Comparison of ENCODE assay signal across 8 mouse cellular contexts in genomic region chrX:8252334-8253285, GRCm38 (mm10). TPM values are rescaled to one million over a fixed set of nuclear protein-coding genes. Genes with fewer than 3 reads are reported as not detected.
DNase-seq lines count a peak whose midpoint lies in the region; ATAC-seq and TF ChIP-seq lines count a peak whose summit lies in the region.

Gene Ftsj1, minus strand, starts transcription at chrX:8252406.

- H3K4me3 ChIP-seq in embryonic facial prominence, embryonic 13.5 days = peak within 1 kb of the TSS; percentile 58
- H3K4me3 ChIP-seq in heart, adult 2 months = peak within 1 kb of the TSS; percentile 52
- peak within 1 kb of the TSS; percentile 59 for H3K4me3 ChIP-seq in limb, embryonic 13.5 days
- H3K4me3 ChIP-seq in midbrain, embryonic 16.5 days (ENCODE audit: low read depth, low read length) = peak within 1 kb of the TSS; percentile 50

- H3K79me2 ChIP-seq in heart, adult 2 months (replicated peaks; ENCODE audit: control insufficient read depth, insufficient read depth, low read length) = no peaks in the 10 kb centered on the region

- peak within 1 kb of the TSS; percentile 68; the same call in 1 of the 2 replicates for H3K27ac ChIP-seq in embryonic facial prominence, embryonic 13.5 days
- peak within 1 kb of the TSS; percentile 92 for H3K27ac ChIP-seq in heart, adult 2 months
- no peak within 1 kb of the TSS; the same call in 1 of the 2 replicates for H3K27ac ChIP-seq in limb, embryonic 13.5 days
- H3K27ac ChIP-seq in midbrain, embryonic 16.5 days (ENCODE audit: low read length) = peak within 1 kb of the TSS; percentile 76

- H3K9me3 ChIP-seq in embryonic facial prominence, embryonic 13.5 days = no peaks in the 10 kb centered on the region
- H3K9me3 ChIP-seq in limb, embryonic 13.5 days = no peaks in the 10 kb centered on the region; the same call in 1 of the 2 replicates
- no peaks in the 10 kb centered on the region for H3K9me3 ChIP-seq in midbrain, embryonic 16.5 days (replicated peaks; ENCODE audit: control insufficient read depth, low read length, poor library complexity, severe bottlenecking)

- peak within 1 kb of the TSS; percentile 63 for H3K4me2 ChIP-seq in embryonic facial prominence, embryonic 13.5 days
- H3K4me2 ChIP-seq in limb, embryonic 13.5 days (replicated peaks) = peak within 1 kb of the TSS; percentile 68
- peak within 1 kb of the TSS; percentile 56 for H3K4me2 ChIP-seq in midbrain, embryonic 16.5 days (ENCODE audit: low read length)

- peak; percentile 87 for ATAC-seq in embryonic facial prominence, embryonic 13.5 days (ENCODE audit: insufficient number of reproducible peaks, insufficient read depth, low FRiP score, low TSS enrichment, low read depth)
- peak; percentile 96 for ATAC-seq in limb, embryonic 13.5 days (ENCODE audit: low FRiP score, low read depth)
- peak; percentile 94 for ATAC-seq in midbrain, embryonic 16.5 days

- intact Hi-C loops in heart, adult 2 months (cut with DNase I) = loop anchor here (10.0 kb wide), 2 partner anchors 108 to 178 kb away; partner anchors contain the start of genes Rbm3 and Suv39h1

- TF ChIP-seq EP300 in heart, adult 2 months (IDR thresholded peaks at IDR 0.05; ENCODE audit: insufficient read depth, low read depth, low read length) = no peak

- peak; percentile 66 for TF ChIP-seq POLR2A in heart, adult 2 months (IDR thresholded peaks at IDR 0.05; ENCODE audit: insufficient read depth, low read depth, low read length)

- DNase-seq in 3134 (ENCODE audit: extremely low read depth, insufficient read length, low spot score) = peak; percentile 87
- peak; percentile 81 to 85 for DNase-seq in adrenal gland, postnatal 36 days
- DNase-seq in heart, adult 2 months = peak; percentile 80 to 88
- peak; percentile 87 to 89 for DNase-seq in kidney, adult 8-10 months
- DNase-seq in spleen, postnatal 10 days (ENCODE audit: low spot score in 2 of 2) = peak; percentile 73 to 90

- H3K27me3 ChIP-seq in embryonic facial prominence, embryonic 13.5 days = no peaks in the 10 kb centered on the region
- H3K27me3 ChIP-seq in heart, adult 2 months (ENCODE audit: control insufficient read depth, insufficient read depth, low read length) = no peaks in the 10 kb centered on the region
- H3K27me3 ChIP-seq in limb, embryonic 13.5 days = no peaks in the 10 kb centered on the region
- H3K27me3 ChIP-seq in midbrain, embryonic 16.5 days (ENCODE audit: control insufficient read depth, insufficient read depth, low read depth, low read length) = no peaks in the 10 kb centered on the region

- WGBS in embryonic facial prominence, embryonic 13.5 days = 16% methylated on average over 45 of the region's 45 CpGs
- 16% methylated on average over 45 of the region's 45 CpGs for WGBS in heart, adult 2 months
- 14% methylated on average over 45 of the region's 45 CpGs for WGBS in limb, embryonic 13.5 days
- 18% methylated on average over 45 of the region's 45 CpGs for WGBS in midbrain, embryonic 16.5 days

- H3K36me3 ChIP-seq in embryonic facial prominence, embryonic 13.5 days = no peaks in the 10 kb centered on the region
- H3K36me3 ChIP-seq in heart, adult 2 months (ENCODE audit: control insufficient read depth, insufficient read depth, low read length) = no peaks in the 10 kb centered on the region
- no peaks in the 10 kb centered on the region for H3K36me3 ChIP-seq in limb, embryonic 13.5 days
- H3K36me3 ChIP-seq in midbrain, embryonic 16.5 days (ENCODE audit: control insufficient read depth, insufficient read depth, low read length) = no peaks in the 10 kb centered on the region

- no peak for TF ChIP-seq CTCF in heart, adult 2 months (IDR thresholded peaks at IDR 0.05)

- H3K9ac ChIP-seq in embryonic facial prominence, embryonic 13.5 days = peak within 1 kb of the TSS; percentile 74
- H3K9ac ChIP-seq in heart, adult 2 months (ENCODE audit: low read depth, low read length) = peak within 1 kb of the TSS; percentile 80
- H3K9ac ChIP-seq in limb, embryonic 13.5 days = peak within 1 kb of the TSS; percentile 74
- H3K9ac ChIP-seq in midbrain, embryonic 16.5 days (ENCODE audit: low read depth, low read length) = peak within 1 kb of the TSS; percentile 63

- peaks cover 4% of the 10 kb centered on the region; the same call in 1 of the 2 replicates for H3K4me1 ChIP-seq in embryonic facial prominence, embryonic 13.5 days
- H3K4me1 ChIP-seq in heart, adult 2 months (ENCODE audit: control insufficient read depth, insufficient read depth, low read length) = no peaks in the 10 kb centered on the region
- H3K4me1 ChIP-seq in limb, embryonic 13.5 days = peaks cover 6% of the 10 kb centered on the region; the same call in 1 of the 2 replicates
- H3K4me1 ChIP-seq in midbrain, embryonic 16.5 days (ENCODE audit: control insufficient read depth, insufficient read depth, low read length) = peaks cover 8% of the 10 kb centered on the region

RNA-seq across cellular contexts. Expression of gene Ftsj1, which starts in this region (rescaled TPM):
- 10 to 100 TPM; 20.6 to 28.8 TPM for total RNA-seq in adrenal gland, postnatal 36 days (2021)
- polyA plus RNA-seq in embryonic facial prominence, embryonic 13.5 days (2015; fragmentation: Nextera tagmentation; extraction: Ambion mirVana) = 41.7 and 47.2 TPM in 2 replicates
- total RNA-seq in heart, adult 2 months (2021) = 10 to 100 TPM in 1 of 2 experiments, 1 to 10 TPM in 1; 9.6 to 11.8 TPM
- 20.0 and 24.0 TPM in 2 replicates for polyA plus RNA-seq in heart, adult 2 months (2012; rRNA removed)
- 46.3 and 49.0 TPM in 2 replicates for polyA plus RNA-seq in limb, embryonic 13.5 days (2015; fragmentation: Nextera tagmentation; extraction: Ambion mirVana)
- polyA plus RNA-seq in midbrain, embryonic 16.5 days (2015; fragmentation: Nextera tagmentation; extraction: Ambion mirVana) = 46.6 and 48.9 TPM in 2 replicates
